Mouse (Mus musculus): ENCODE data around the gene Trpm7. TPM values are rescaled to one million over a fixed set of nuclear protein-coding genes. Genes with fewer than 3 reads are reported as not detected.
"Not testable (repeated sequence)": the region's sequence is repeated elsewhere in the genome, so short reads cannot be mapped to it uniquely, and the experiment has no call there.

Trpm7 gene
- polyA plus RNA-seq, 1 experiment from 2014 or later, result 44.6 TPM

- no peak for ATAC-seq (ENCODE audit: insufficient number of reproducible peaks, insufficient read depth, low FRiP score, low read depth)
- Histone ChIP-seq H3K4me2 (ENCODE audit: low read length) (no peak overlapping the region), H3K27ac (replicated peaks in 1 of 2; ENCODE audit: control insufficient read depth in 1 of 2, insufficient read depth in 1 of 2, low read depth in 2 of 2, low read length in 2 of 2) (0 out of 4 replicates have a peak overlapping the region, but pooled peaks of 1 of the 2 experiments have one; percentile 37), H3K4me1 (ENCODE audit: control insufficient read depth in 2 of 2, insufficient read depth in 2 of 2, low read length in 2 of 2) (peaks cover 5 to 18% of the 10 kb centered on the region in 2 experiments), H3K4me3 (ENCODE audit: control insufficient read depth in 1 of 2, insufficient read depth in 1 of 2, low read depth in 1 of 2, low read length in 2 of 2) (no peak overlapping the region), H3K9ac (ENCODE audit: low read length) (no peak overlapping the region), H3K36me3 (ENCODE audit: control insufficient read depth, insufficient read depth, low read length) (peaks cover 11% of the 10 kb centered on the region; the same call in 1 of the 2 replicates), H3K9me3 (ENCODE audit: control insufficient read depth, low read length) (no peaks in the 10 kb centered on the region), H3K27me3 (ENCODE audit: control insufficient read depth, insufficient read depth, low read length) (no peaks in the 10 kb centered on the region)
- 95% methylated on average over 3 of the region's 3 CpGs for WGBS
Measured at GRCm38 (mm10) chr2:126894245-126894644, 18.2 kb upstream of the Trpm7 start.

- Histone ChIP-seq H3K4me3 (ENCODE audit: control insufficient read depth in 1 of 2, insufficient read depth in 1 of 2, low read depth in 1 of 2, low read length in 2 of 2) (no peak overlapping the region), H3K4me2 (ENCODE audit: low read length) (no peak overlapping the region), H3K36me3 (ENCODE audit: control insufficient read depth, insufficient read depth, low read length) (peaks cover 11% of the 10 kb centered on the region; the same call in 1 of the 2 replicates), H3K9ac (ENCODE audit: low read length) (no peak overlapping the region), H3K9me3 (ENCODE audit: control insufficient read depth, low read length) (no peaks in the 10 kb centered on the region), H3K27me3 (ENCODE audit: control insufficient read depth, insufficient read depth, low read length) (no peaks in the 10 kb centered on the region), H3K27ac (replicated peaks in 1 of 2; ENCODE audit: control insufficient read depth in 1 of 2, insufficient read depth in 1 of 2, low read depth in 2 of 2, low read length in 2 of 2) (peak overlapping the region in 1 of 2 experiments; percentile 20; a peak in 1 of 4 replicates), H3K4me1 (ENCODE audit: control insufficient read depth in 2 of 2, insufficient read depth in 2 of 2, low read length in 2 of 2) (peaks cover 2 to 10% of the 10 kb centered on the region in 2 experiments)
- no peak for ATAC-seq (ENCODE audit: insufficient number of reproducible peaks, insufficient read depth, low FRiP score, low read depth)
- 65% methylated on average over 7 of the region's 7 CpGs for WGBS
Measured at GRCm38 (mm10) chr2:126892316-126892715, 16.3 kb upstream of the Trpm7 start.

GRCm38 (mm10) chr2:126891743-126892142, 15.7 kb upstream of the Trpm7 start:
- peaks cover 11% of the 10 kb centered on the region; the same call in 1 of the 2 replicates for H3K36me3 ChIP-seq (ENCODE audit: control insufficient read depth, insufficient read depth, low read length)
- no peaks in the 10 kb centered on the region for H3K27me3 ChIP-seq (ENCODE audit: control insufficient read depth, insufficient read depth, low read length)
- H3K9ac ChIP-seq (ENCODE audit: low read length), result no peak overlapping the region
- no peak overlapping the region for H3K27ac ChIP-seq (replicated peaks in 1 of 2; ENCODE audit: control insufficient read depth in 1 of 2, insufficient read depth in 1 of 2, low read depth in 2 of 2, low read length in 2 of 2)
- H3K4me3 ChIP-seq (ENCODE audit: control insufficient read depth in 1 of 2, insufficient read depth in 1 of 2, low read depth in 1 of 2, low read length in 2 of 2), result no peak overlapping the region
- no peak overlapping the region for H3K4me2 ChIP-seq (ENCODE audit: low read length)
- H3K4me1 ChIP-seq (ENCODE audit: control insufficient read depth in 2 of 2, insufficient read depth in 2 of 2, low read length in 2 of 2), result peaks cover 0 to 5% of the 10 kb centered on the region in 2 experiments; a peak in 1 of 4 replicates
- ATAC-seq (ENCODE audit: insufficient number of reproducible peaks, insufficient read depth, low FRiP score, low read depth), result no peak
- no peaks in the 10 kb centered on the region for H3K9me3 ChIP-seq (ENCODE audit: control insufficient read depth, low read length)

- H3K4me2 ChIP-seq (ENCODE audit: low read length), result no peak overlapping the region
- H3K4me3 ChIP-seq (ENCODE audit: control insufficient read depth in 1 of 2, insufficient read depth in 1 of 2, low read depth in 1 of 2, low read length in 2 of 2), result no peak overlapping the region
- H3K9me3 ChIP-seq (ENCODE audit: control insufficient read depth, low read length), result no peaks in the 10 kb centered on the region
- H3K4me1 ChIP-seq (ENCODE audit: control insufficient read depth in 2 of 2, insufficient read depth in 2 of 2, low read length in 2 of 2), result peaks cover 2 to 13% of the 10 kb centered on the region in 2 experiments; a peak in 3 of 4 replicates
- H3K9ac ChIP-seq (ENCODE audit: low read length), result no peak overlapping the region
- ATAC-seq (ENCODE audit: insufficient number of reproducible peaks, insufficient read depth, low FRiP score, low read depth), result no peak
- 0 out of 4 replicates have a peak overlapping the region, but pooled peaks of 1 of the 2 experiments have one; percentile 67 for H3K27ac ChIP-seq (replicated peaks in 1 of 2; ENCODE audit: control insufficient read depth in 1 of 2, insufficient read depth in 1 of 2, low read depth in 2 of 2, low read length in 2 of 2)
- H3K27me3 ChIP-seq (ENCODE audit: control insufficient read depth, insufficient read depth, low read length), result no peaks in the 10 kb centered on the region
- no peaks in the 10 kb centered on the region for H3K36me3 ChIP-seq (ENCODE audit: control insufficient read depth, insufficient read depth, low read length)
- 58% methylated on average over 3 of the region's 3 CpGs for WGBS
Measured at GRCm38 (mm10) chr2:126887141-126887540, 11.1 kb upstream of the Trpm7 start.

- WGBS, result 3% methylated on average over 2 of the region's 2 CpGs
- Histone ChIP-seq H3K4me1 (ENCODE audit: control insufficient read depth in 2 of 2, insufficient read depth in 2 of 2, low read length in 2 of 2) (peaks cover 2 to 13% of the 10 kb centered on the region in 2 experiments), H3K36me3 (ENCODE audit: control insufficient read depth, insufficient read depth, low read length) (no peaks in the 10 kb centered on the region), H3K4me3 (ENCODE audit: control insufficient read depth in 1 of 2, insufficient read depth in 1 of 2, low read depth in 1 of 2, low read length in 2 of 2) (no peak overlapping the region), H3K9ac (ENCODE audit: low read length) (no peak overlapping the region), H3K4me2 (ENCODE audit: low read length) (peak overlapping the region; percentile 16; the same call in 1 of the 2 replicates), H3K27ac (replicated peaks in 1 of 2; ENCODE audit: control insufficient read depth in 1 of 2, insufficient read depth in 1 of 2, low read depth in 2 of 2, low read length in 2 of 2) (peak overlapping the region; percentile 67 to 68; a peak in 3 of 4 replicates), H3K27me3 (ENCODE audit: control insufficient read depth, insufficient read depth, low read length) (no peaks in the 10 kb centered on the region), H3K9me3 (ENCODE audit: control insufficient read depth, low read length) (no peaks in the 10 kb centered on the region)
- ATAC-seq (ENCODE audit: insufficient number of reproducible peaks, insufficient read depth, low FRiP score, low read depth), result no peak
Measured at GRCm38 (mm10) chr2:126885871-126886270, 9.8 kb upstream of the Trpm7 start.

GRCm38 (mm10) chr2:126882711-126883110, 6.7 kb upstream of the Trpm7 start:
- H3K9me3 ChIP-seq (ENCODE audit: control insufficient read depth, low read length); H3K27ac ChIP-seq (replicated peaks in 1 of 2; ENCODE audit: control insufficient read depth in 1 of 2, insufficient read depth in 1 of 2, low read depth in 2 of 2, low read length in 2 of 2); H3K27me3 ChIP-seq (ENCODE audit: control insufficient read depth, insufficient read depth, low read length); ATAC-seq (ENCODE audit: insufficient number of reproducible peaks, insufficient read depth, low FRiP score, low read depth); H3K9ac ChIP-seq (ENCODE audit: low read length); H3K4me3 ChIP-seq (ENCODE audit: control insufficient read depth in 1 of 2, insufficient read depth in 1 of 2, low read depth in 1 of 2, low read length in 2 of 2); H3K4me2 ChIP-seq (ENCODE audit: low read length); H3K36me3 ChIP-seq (ENCODE audit: control insufficient read depth, insufficient read depth, low read length): not testable (repeated sequence)
- H3K4me1 ChIP-seq (ENCODE audit: control insufficient read depth in 2 of 2, insufficient read depth in 2 of 2, low read length in 2 of 2), result peaks cover 2 to 18% of the 10 kb centered on the region in 2 experiments
- 13% methylated on average over 2 of the region's 2 CpGs for WGBS

- ATAC-seq (ENCODE audit: insufficient number of reproducible peaks, insufficient read depth, low FRiP score, low read depth), result no peak
- no peaks in the 10 kb centered on the region for H3K27me3 ChIP-seq (ENCODE audit: control insufficient read depth, insufficient read depth, low read length)
- WGBS, result 93% methylated on average over 1 of the region's 1 CpGs
Measured at GRCm38 (mm10) chr2:126877991-126878390, 2.0 kb upstream of the Trpm7 start.

GRCm38 (mm10) chr2:126875516-126875835, 554 bp downstream of the Trpm7 start:
- ATAC-seq (ENCODE audit: insufficient number of reproducible peaks, insufficient read depth, low FRiP score, low read depth), result peak; percentile 44; the same call in 1 of the 2 replicates
- Histone ChIP-seq H3K4me3 (ENCODE audit: control insufficient read depth in 1 of 2, insufficient read depth in 1 of 2, low read depth in 1 of 2, low read length in 2 of 2) (peak overlapping the region; percentile 94 to 98), H3K4me2 (ENCODE audit: low read length) (peak overlapping the region; percentile 81), H3K9me3 (ENCODE audit: control insufficient read depth, low read length) (no peaks in the 10 kb centered on the region), H3K4me1 (ENCODE audit: control insufficient read depth in 2 of 2, insufficient read depth in 2 of 2, low read length in 2 of 2) (peaks cover 4 to 25% of the 10 kb centered on the region in 2 experiments; a peak in 3 of 4 replicates), H3K27ac (replicated peaks in 1 of 2; ENCODE audit: control insufficient read depth in 1 of 2, insufficient read depth in 1 of 2, low read depth in 2 of 2, low read length in 2 of 2) (peak overlapping the region; percentile 99 to 100), H3K27me3 (ENCODE audit: control insufficient read depth, insufficient read depth, low read length) (no peaks in the 10 kb centered on the region), H3K36me3 (ENCODE audit: control insufficient read depth, insufficient read depth, low read length) (no peaks in the 10 kb centered on the region), H3K9ac (ENCODE audit: low read length) (peak overlapping the region; percentile 97)
- 0% methylated on average over 18 of the region's 18 CpGs for WGBS

More at GRCm38 (mm10) chr2:126877991-126878390, 2.0 kb upstream of the Trpm7 start:
- Histone ChIP-seq H3K4me1 (ENCODE audit: control insufficient read depth in 2 of 2, insufficient read depth in 2 of 2, low read length in 2 of 2) (peaks cover 4 to 24% of the 10 kb centered on the region in 2 experiments), H3K4me3 (ENCODE audit: control insufficient read depth in 1 of 2, insufficient read depth in 1 of 2, low read depth in 1 of 2, low read length in 2 of 2) (no peak overlapping the region), H3K27ac (replicated peaks in 1 of 2; ENCODE audit: control insufficient read depth in 1 of 2, insufficient read depth in 1 of 2, low read depth in 2 of 2, low read length in 2 of 2) (no peak overlapping the region), H3K36me3 (ENCODE audit: control insufficient read depth, insufficient read depth, low read length) (no peaks in the 10 kb centered on the region), H3K4me2 (ENCODE audit: low read length) (no peak overlapping the region), H3K9ac (ENCODE audit: low read length) (no peak overlapping the region), H3K9me3 (ENCODE audit: control insufficient read depth, low read length) (no peaks in the 10 kb centered on the region)
